Mouse (Mus musculus) adrenal gland, postnatal 14 days (tissue): ENCODE results near the gene Necab3. TPM values are rescaled to one million over a fixed set of nuclear protein-coding genes. Genes with fewer than 3 reads are reported as not detected.

Source experiments
- total RNA-seq: library from RNA; stranded (reverse); gene quantifications from 2 replicates; pipeline ENCODE4 v1.2.3, GENCODE M21; 2021

The Necab3 gene
- total RNA-seq, 1 experiment from 2014 or later: 2.3 TPM

Other genes starting within 250 kb of the Necab3 start
- gene Cdk5rap1, start 185.9 kb downstream of the Necab3 start, total RNA-seq: 14.2 and 15.7 TPM in 2 replicates
- 27.7 and 32.3 TPM in 2 replicates for gene Snta1, start 150.8 kb downstream of the Necab3 start, total RNA-seq
- 36.1 and 42.5 TPM in 2 replicates for gene Cbfa2t2, start 122.4 kb downstream of the Necab3 start, total RNA-seq
- gene 1700003F12Rik, start 11.8 kb downstream of the Necab3 start, total RNA-seq: 0.56 TPM in 1 of 2 replicates, not detected in the other
- not detected in 2 replicates for gene Actl10, start 7.1 kb downstream of the Necab3 start, total RNA-seq
- 12.1 and 12.2 TPM in 2 replicates for gene E2f1, start 11.0 kb upstream of the Necab3 start, total RNA-seq
- 41.9 and 44.4 TPM in 2 replicates for gene Pxmp4, start 44.8 kb upstream of the Necab3 start, total RNA-seq
- 2.2 and 3.1 TPM in 2 replicates for gene Zfp341, start 54.4 kb upstream of the Necab3 start, total RNA-seq
- gene 4930519P11Rik, start 54.5 kb upstream of the Necab3 start, total RNA-seq: not detected in 2 replicates
- gene Chmp4b, start 92.8 kb upstream of the Necab3 start, total RNA-seq: 195 and 201 TPM in 2 replicates
- not detected in 2 replicates for gene Gm14214, start 211.1 kb upstream of the Necab3 start, total RNA-seq
- 189 and 194 TPM in 2 replicates for gene Raly, start 232.2 kb upstream of the Necab3 start, total RNA-seq
- not detected in 2 replicates for gene a, start 232.5 kb upstream of the Necab3 start, total RNA-seq